Mouse (Mus musculus) stomach, embryonic 16.5 days (tissue): ENCODE results near the gene Poldip3. TPM values are rescaled to one million over a fixed set of nuclear protein-coding genes. Genes with fewer than 3 reads are reported as not detected.

Experiments
- ATAC-seq: fragments of 200-750 bp; cut with Nextera tagmentation; 2 replicates; pipeline ENCODE4 v1.8.0; 2017; ENCODE audit warnings: moderate number of reproducible peaks, moderate TSS enrichment; ENCODE audit not compliant: insufficient read depth, low FRiP score
- H3K27ac ChIP-seq: fragments of 300-500 bp; sonication (generic); 2 replicates; pipeline ENCODE4 v1.5.1; 2014; ENCODE audit warnings: low read length
- H3K27me3 ChIP-seq: fragments of 300-500 bp; sonication (generic); 2 replicates; pipeline ENCODE4 v1.6.1; 2014; ENCODE audit warnings: low read length, control low read depth, mixed read lengths; ENCODE audit not compliant: control insufficient read depth, insufficient read depth
- H3K36me3 ChIP-seq: fragments of 300-500 bp; sonication (generic); 2 replicates; pipeline ENCODE4 v1.6.1; 2014; ENCODE audit warnings: low read length; ENCODE audit not compliant: control insufficient read depth, insufficient read depth
- H3K4me1 ChIP-seq: fragments of 300-500 bp; sonication (generic); 2 replicates; pipeline ENCODE4 v1.6.1; 2014; ENCODE audit warnings: low read length, control low read depth, mixed read lengths; ENCODE audit not compliant: control insufficient read depth, insufficient read depth
- H3K4me2 ChIP-seq: fragments of 300-500 bp; sonication (generic); 2 replicates; pipeline ENCODE4 v1.6.1; 2014; ENCODE audit warnings: low read depth, low read length, mixed read lengths
- H3K4me3 ChIP-seq: fragments of 300-500 bp; sonication (generic); replicated peaks from 2 replicates; pipeline ENCODE4 v1.5.1; 2014; ENCODE audit warnings: mild to moderate bottlenecking, low read length
- H3K9ac ChIP-seq: fragments of 300-500 bp; sonication (generic); 2 replicates; pipeline ENCODE4 v1.6.1; 2014; ENCODE audit warnings: low read length
- H3K9me3 ChIP-seq: fragments of 300-500 bp; sonication (generic); replicated peaks from 2 replicates; pipeline ENCODE4 v1.6.1; 2016; ENCODE audit warnings: low read length, control low read depth; ENCODE audit not compliant: control insufficient read depth
- WGBS: fragments of 180-500 bp; shearing (Covaris S2); extraction: QIAGEN DNeasy Blood & Tissue Kit; methylation state at CpG from one replicate; pipeline ENCODE4 v1.1.7; 2014; 5-methylcytosine and 5-hydroxymethylcytosine counted together
- polyA plus RNA-seq: library from polyadenylated mRNA; unstranded; fragments of >200 nt; fragmentation: Nextera tagmentation; extraction: Ambion mirVana; gene quantifications from 2 replicates; pipeline ENCODE4 v1.2.1, GENCODE M21; 2015

Poldip3 gene
- polyA plus RNA-seq = 121 and 128 TPM in 2 replicates

DNA sequence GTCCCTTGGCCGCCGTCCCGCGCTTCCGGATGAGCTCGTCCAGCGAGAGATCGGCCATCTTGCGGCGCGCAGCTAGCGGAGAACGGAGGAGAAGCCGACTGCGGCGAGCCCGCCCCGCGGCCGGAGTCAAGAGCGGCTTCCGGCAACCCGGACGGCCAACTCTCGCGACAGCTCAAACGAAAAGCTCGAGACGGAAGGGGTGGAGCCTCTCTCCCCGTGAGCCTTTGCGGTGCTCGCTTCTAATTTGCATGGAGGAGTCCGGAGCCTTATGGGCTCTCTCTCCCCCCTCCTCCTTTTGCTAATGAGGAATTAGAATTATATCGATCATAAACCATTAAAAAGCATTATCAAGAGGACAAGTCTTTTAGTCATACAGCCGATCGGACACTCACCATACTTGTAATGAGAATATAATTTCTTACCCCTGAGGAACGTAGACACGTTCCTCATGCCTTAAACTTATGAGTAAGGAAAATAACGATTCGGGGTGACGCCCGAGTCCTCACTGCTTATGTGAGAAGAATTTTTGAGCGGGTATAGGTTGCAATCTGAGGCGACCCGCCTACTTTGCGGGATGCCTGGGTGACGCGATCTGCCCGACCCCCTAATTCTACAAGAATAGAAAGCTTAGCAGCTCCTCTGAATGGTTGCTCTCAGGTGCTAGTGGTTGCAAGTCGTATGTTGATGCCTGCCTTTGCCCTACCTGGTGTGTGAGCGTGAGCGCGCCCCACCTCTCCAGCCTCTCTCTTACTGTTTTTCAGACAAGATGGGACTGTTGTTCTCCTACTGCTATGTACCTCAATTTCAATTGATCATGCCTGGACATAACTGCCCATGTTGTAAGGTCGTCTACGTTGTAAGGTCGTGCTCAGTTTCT, at the start of gene Poldip3:
Poldip3 (minus strand) TSS at position 189 of the 877 bp plus-strand sequence.
- peak within 1 kb of the TSS; percentile 81 for H3K4me3 ChIP-seq
- no peaks in the 10 kb centered on the region for H3K9me3 ChIP-seq
- no peaks in the 10 kb centered on the region for H3K27me3 ChIP-seq
- H3K4me1 ChIP-seq = peaks cover 15% of the 10 kb centered on the region; the same call in 1 of the 2 replicates
- peak within 1 kb of the TSS; percentile 97 for H3K27ac ChIP-seq
- 0 out of 2 replicates have a peak, but pooled peaks cover 5% of the 10 kb centered on the region for H3K36me3 ChIP-seq
- peak within 1 kb of the TSS; percentile 97 for H3K9ac ChIP-seq
- peak within 1 kb of the TSS; percentile 78 for H3K4me2 ChIP-seq
- WGBS = under 1% methylated on average over 56 of the region's 56 CpGs
- ATAC-seq = peak; percentile 94

GRCm38 (mm10) chr15:83193413-83193812, 44.2 kb upstream of the Poldip3 start:
- Histone ChIP-seq H3K4me3 (no peak overlapping the region), H3K36me3 (no peaks in the 10 kb centered on the region), H3K4me1 (no peaks in the 10 kb centered on the region), H3K4me2 (no peak overlapping the region), H3K9ac (no peak overlapping the region), H3K9me3 (no peaks in the 10 kb centered on the region), H3K27ac (no peak overlapping the region), H3K27me3 (no peaks in the 10 kb centered on the region)
- ATAC-seq = no peak
- 90% methylated on average over 4 of the region's 4 CpGs for WGBS

DNA sequence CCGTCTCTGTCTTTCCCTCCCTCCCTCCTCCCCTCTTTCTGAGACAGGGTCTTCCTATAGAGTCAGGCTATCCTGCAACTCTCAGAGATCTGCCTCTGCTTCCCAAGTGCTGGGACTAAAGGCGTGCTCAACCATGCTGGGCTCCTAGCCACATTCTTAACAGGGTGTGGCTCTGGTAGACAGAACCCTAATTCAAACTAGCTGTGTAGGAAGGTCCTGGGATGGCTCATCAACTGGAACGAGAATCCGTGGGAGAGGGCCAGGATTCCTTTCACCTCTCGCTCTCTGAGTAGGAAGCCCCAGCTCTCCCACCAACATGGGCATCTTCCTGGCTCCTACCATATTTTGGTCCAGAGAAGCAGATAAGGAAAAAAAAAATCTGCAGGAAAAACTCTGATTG, 33.2 kb upstream of the Poldip3 start:
- no peak overlapping the region for H3K4me3 ChIP-seq
- no peaks in the 10 kb centered on the region for H3K27me3 ChIP-seq
- no peak overlapping the region for H3K4me2 ChIP-seq
- peaks cover 9% of the 10 kb centered on the region; the same call in 1 of the 2 replicates for H3K4me1 ChIP-seq
- H3K36me3 ChIP-seq = no peaks in the 10 kb centered on the region
- ATAC-seq = no peak
- H3K9me3 ChIP-seq = no peaks in the 10 kb centered on the region
- H3K27ac ChIP-seq = no peak overlapping the region
- no peak overlapping the region for H3K9ac ChIP-seq
- WGBS = 52% methylated on average over 5 of the region's 5 CpGs

DNA sequence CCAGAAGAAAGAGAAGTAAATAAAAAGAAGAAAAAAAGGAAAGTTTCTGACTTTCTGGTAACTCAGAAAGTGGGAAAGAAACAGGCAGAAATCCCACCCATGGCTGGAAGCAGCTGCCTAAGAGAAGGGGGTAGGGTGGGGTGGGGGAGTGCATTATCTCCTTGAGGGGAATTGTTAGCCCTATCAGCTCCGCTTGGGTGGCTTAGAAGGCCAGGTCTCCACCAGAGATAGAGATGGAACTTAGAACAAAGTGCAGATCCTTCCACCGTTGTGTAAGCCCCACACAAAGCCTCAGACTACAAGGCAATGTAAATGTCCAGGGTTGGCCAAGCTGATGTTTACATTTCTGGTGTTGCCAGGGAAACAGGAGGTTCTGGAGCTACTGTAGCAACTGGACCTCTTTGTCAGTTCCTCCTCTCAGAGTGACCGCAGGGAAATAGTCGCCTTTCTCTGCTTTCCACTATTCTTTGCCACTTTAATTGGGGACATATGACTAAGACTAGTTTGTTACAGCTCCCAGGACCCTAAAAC, 32.7 kb upstream of the Poldip3 start:
- no peak overlapping the region for H3K9ac ChIP-seq
- H3K9me3 ChIP-seq = no peaks in the 10 kb centered on the region

DNA sequence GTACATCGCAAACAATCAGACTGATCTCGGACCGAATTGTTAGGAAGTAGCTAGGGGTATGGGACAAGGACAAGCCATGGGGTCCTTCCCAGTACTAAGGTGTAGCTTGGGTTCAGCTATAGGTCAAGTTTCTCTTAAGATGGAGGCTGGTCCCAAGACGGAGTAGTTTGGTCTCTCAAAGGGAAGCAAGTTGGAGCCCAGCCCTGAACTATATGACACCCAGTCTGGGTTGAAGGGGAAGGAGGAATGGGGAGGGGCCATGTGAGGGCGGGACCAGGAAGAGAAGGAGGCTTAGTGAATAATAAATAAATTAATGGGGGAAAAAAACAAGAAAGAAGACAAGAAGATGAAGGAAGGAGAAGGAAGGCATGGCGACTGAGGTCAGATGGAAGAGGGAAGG, 30.8 kb upstream of the Poldip3 start:
- Histone ChIP-seq H3K4me2 (no peak overlapping the region), H3K9me3 (no peaks in the 10 kb centered on the region), H3K4me3 (no peak overlapping the region), H3K9ac (no peak overlapping the region), H3K27ac (no peak overlapping the region), H3K4me1 (peaks cover 9% of the 10 kb centered on the region; the same call in 1 of the 2 replicates), H3K27me3 (no peaks in the 10 kb centered on the region), H3K36me3 (no peaks in the 10 kb centered on the region)
- ATAC-seq = no peak
- WGBS = 87% methylated on average over 6 of the region's 6 CpGs

More for the DNA sequence above, 32.7 kb upstream of the Poldip3 start:
- Histone ChIP-seq H3K4me3 (no peak overlapping the region), H3K36me3 (no peaks in the 10 kb centered on the region), H3K4me1 (peaks cover 9% of the 10 kb centered on the region; the same call in 1 of the 2 replicates), H3K27ac (no peak overlapping the region), H3K27me3 (no peaks in the 10 kb centered on the region), H3K4me2 (no peak overlapping the region)
- no peak for ATAC-seq
- 29% methylated on average over 4 of the region's 4 CpGs for WGBS

DNA sequence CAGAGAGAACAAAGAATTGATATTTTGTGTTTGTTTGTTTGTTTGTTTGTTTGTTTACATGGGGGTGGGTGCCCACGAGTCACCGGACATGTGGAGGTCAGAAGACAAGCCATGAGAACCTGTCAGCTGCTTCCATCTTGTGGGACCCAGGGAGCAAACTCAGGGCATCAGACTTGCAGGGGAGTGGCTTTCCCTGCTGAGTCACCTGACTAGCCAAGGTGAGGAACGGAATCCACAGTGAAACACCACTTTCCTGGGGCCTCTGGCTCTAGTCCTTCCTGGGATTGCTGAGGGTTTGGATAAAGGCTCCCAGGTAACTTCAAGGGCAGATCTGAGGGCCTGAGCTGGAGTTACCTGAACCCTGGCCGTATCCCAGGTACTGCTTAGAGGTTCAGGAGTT, 27.5 kb upstream of the Poldip3 start:
- H3K4me3 ChIP-seq = no peak overlapping the region
- H3K36me3 ChIP-seq = no peaks in the 10 kb centered on the region
- no peak overlapping the region for H3K9ac ChIP-seq
- no peak overlapping the region for H3K27ac ChIP-seq
- H3K4me2 ChIP-seq = no peak overlapping the region
- no peaks in the 10 kb centered on the region for H3K9me3 ChIP-seq
- no peak for ATAC-seq
- no peaks in the 10 kb centered on the region for H3K27me3 ChIP-seq
- WGBS = 53% methylated on average over 4 of the region's 4 CpGs
- H3K4me1 ChIP-seq = peaks cover 7% of the 10 kb centered on the region

DNA sequence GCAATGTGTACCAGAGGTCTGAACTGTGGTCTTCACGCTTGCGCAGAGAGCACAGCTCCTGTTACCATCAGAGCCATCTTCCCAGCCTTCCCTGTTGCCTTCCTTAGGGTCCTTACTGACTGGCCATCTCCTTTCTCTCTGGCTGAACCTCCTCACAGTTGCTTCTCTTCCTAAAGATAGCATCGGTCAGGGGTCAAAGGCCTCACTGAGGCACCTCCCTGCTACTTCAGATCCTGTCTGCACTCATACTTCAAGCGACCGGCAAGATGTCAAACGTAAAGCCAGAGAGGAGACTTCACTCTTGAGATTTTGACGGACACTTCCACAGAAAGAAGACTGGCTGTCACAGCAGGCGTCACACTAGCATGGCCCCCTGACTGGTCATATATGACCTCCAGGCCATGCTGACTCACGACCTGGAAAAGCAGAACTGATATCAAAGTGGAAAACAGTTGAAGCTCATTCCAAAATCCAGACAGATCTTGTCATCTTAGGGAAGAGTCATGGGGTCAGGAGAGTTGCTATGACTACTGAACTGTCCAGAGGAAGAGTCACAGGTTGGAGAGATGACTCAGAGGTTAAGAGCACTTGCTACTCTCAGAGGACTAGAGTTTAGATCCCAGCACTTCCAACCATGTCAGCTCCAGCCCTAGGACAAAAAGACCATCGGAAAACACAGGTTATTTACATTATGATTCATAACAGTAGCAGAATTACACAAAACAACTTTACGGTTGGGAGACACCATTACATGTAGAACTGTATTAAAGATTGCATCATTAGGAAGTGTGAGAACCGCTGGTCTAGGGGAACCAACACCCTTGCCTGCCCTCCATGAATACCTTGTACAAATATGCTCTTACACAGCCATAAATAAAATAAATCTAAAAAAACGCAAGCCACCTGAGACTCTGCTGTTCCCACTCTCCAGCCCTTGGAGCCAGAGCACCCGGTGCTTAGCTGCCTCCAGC, 25.0 kb upstream of the Poldip3 start:
- H3K36me3 ChIP-seq = no peaks in the 10 kb centered on the region
- no peak overlapping the region for H3K4me2 ChIP-seq
- no peak overlapping the region for H3K4me3 ChIP-seq
- H3K27ac ChIP-seq = no peak overlapping the region
- WGBS = 82% methylated on average over 14 of the region's 14 CpGs
- H3K9ac ChIP-seq = no peak overlapping the region
- ATAC-seq = no peak
- no peaks in the 10 kb centered on the region for H3K9me3 ChIP-seq
- H3K4me1 ChIP-seq = peaks cover 30% of the 10 kb centered on the region
- no peaks in the 10 kb centered on the region for H3K27me3 ChIP-seq

- Histone ChIP-seq H3K27me3 (no peaks in the 10 kb centered on the region), H3K4me2 (peak within 1 kb of the TSS; percentile 83), H3K9me3 (no peaks in the 10 kb centered on the region), H3K4me3 (peak within 1 kb of the TSS; percentile 96), H3K4me1 (peaks cover 40% of the 10 kb centered on the region), H3K36me3 (no peaks in the 10 kb centered on the region), H3K27ac (peak within 1 kb of the TSS; percentile 88), H3K9ac (peak within 1 kb of the TSS; percentile 90)
- ATAC-seq = peak; percentile 58
- WGBS = 31% methylated on average over 28 of the region's 28 CpGs
These were observed 23.6 kb upstream of the Poldip3 start, which contains the start of gene Cyb5r3 for GRCm38 (mm10) chr15:83172492-83173429. Gene Cyb5r3, minus strand, starts transcription at chr15:83172592.
